Mouse (Mus musculus) stomach, postnatal 0 days (tissue): ENCODE data around the gene Gm21190. TPM values are rescaled to one million over a fixed set of nuclear protein-coding genes. Genes with fewer than 3 reads are reported as not detected.
"Not testable (repeated sequence)": the region's sequence is repeated elsewhere in the genome, so short reads cannot be mapped to it uniquely, and the experiment has no call there.

Experiments
- ATAC-seq: fragments of 200-750 bp; cut with Nextera tagmentation; 2 replicates; pipeline ENCODE4 v1.8.0; 2017; ENCODE audit not compliant: low FRiP score, low TSS enrichment
- DNase-seq: peaks from one replicate; pipeline ENCODE4 v3.0.0-alpha.2; 2016; ENCODE audit warnings: low spot score
- H3K27ac ChIP-seq: fragments of 300-500 bp; sonication (generic); replicated peaks from 2 replicates; pipeline ENCODE4 v1.5.1; 2014; ENCODE audit warnings: mild to moderate bottlenecking, control low read depth
- H3K27me3 ChIP-seq: fragments of 300-500 bp; sonication (generic); 2 replicates; pipeline ENCODE4 v1.6.1; 2014; ENCODE audit warnings: low read length; ENCODE audit not compliant: control insufficient read depth, insufficient read depth
- H3K36me3 ChIP-seq: fragments of 300-500 bp; sonication (generic); 2 replicates; pipeline ENCODE4 v1.6.1; 2014; ENCODE audit warnings: low read length, mixed read lengths; ENCODE audit not compliant: control insufficient read depth, insufficient read depth
- H3K4me1 ChIP-seq: fragments of 300-500 bp; sonication (generic); replicated peaks from 2 replicates; pipeline ENCODE4 v1.6.1; 2014; ENCODE audit warnings: antibody characterized with exemption; ENCODE audit not compliant: control insufficient read depth, insufficient read depth
- H3K4me2 ChIP-seq: fragments of 300-500 bp; sonication (generic); replicated peaks from 2 replicates; pipeline ENCODE4 v1.6.1; 2014; ENCODE audit warnings: low read depth, mild to moderate bottlenecking, control low read depth, moderate library complexity
- H3K4me3 ChIP-seq: fragments of 300-500 bp; sonication (generic); 2 replicates; pipeline ENCODE4 v1.5.1; 2014; ENCODE audit warnings: low read depth, low read length, control low read depth
- H3K9ac ChIP-seq: fragments of 300-500 bp; sonication (generic); 2 replicates; pipeline ENCODE4 v1.6.1; 2014; ENCODE audit warnings: mild to moderate bottlenecking, low read length, control low read depth, mixed read lengths
- H3K9me3 ChIP-seq: fragments of 300-500 bp; sonication (generic); 2 replicates; pipeline ENCODE4 v1.6.1; 2016; ENCODE audit warnings: low read length; ENCODE audit not compliant: control insufficient read depth
- CTCF ChIP-seq: IDR thresholded peaks from 2 replicates; pipeline ENCODE4 v1.5.1; 2016; ENCODE audit warnings: antibody characterized with exemption, low read depth, mild to moderate bottlenecking, moderate library complexity
- EP300 ChIP-seq: optimal IDR thresholded peaks from 2 replicates; pipeline ENCODE3; 2016; ENCODE audit warnings: antibody characterized with exemption
- WGBS: fragments of 180-500 bp; shearing (Covaris S2); extraction: QIAGEN DNeasy Blood & Tissue Kit; methylation state at CpG from one replicate; pipeline ENCODE4 v1.1.7; 2014; 5-methylcytosine and 5-hydroxymethylcytosine counted together
- polyA plus RNA-seq: library from polyadenylated mRNA; unstranded; fragments of >200 nt; fragmentation: Nextera tagmentation; extraction: Ambion mirVana; gene quantifications from 2 replicates; pipeline ENCODE4 v1.2.1, GENCODE M21; 2015

Gene Gm21190
- polyA plus RNA-seq, 1 experiment from 2014 or later: not detected

DNA sequence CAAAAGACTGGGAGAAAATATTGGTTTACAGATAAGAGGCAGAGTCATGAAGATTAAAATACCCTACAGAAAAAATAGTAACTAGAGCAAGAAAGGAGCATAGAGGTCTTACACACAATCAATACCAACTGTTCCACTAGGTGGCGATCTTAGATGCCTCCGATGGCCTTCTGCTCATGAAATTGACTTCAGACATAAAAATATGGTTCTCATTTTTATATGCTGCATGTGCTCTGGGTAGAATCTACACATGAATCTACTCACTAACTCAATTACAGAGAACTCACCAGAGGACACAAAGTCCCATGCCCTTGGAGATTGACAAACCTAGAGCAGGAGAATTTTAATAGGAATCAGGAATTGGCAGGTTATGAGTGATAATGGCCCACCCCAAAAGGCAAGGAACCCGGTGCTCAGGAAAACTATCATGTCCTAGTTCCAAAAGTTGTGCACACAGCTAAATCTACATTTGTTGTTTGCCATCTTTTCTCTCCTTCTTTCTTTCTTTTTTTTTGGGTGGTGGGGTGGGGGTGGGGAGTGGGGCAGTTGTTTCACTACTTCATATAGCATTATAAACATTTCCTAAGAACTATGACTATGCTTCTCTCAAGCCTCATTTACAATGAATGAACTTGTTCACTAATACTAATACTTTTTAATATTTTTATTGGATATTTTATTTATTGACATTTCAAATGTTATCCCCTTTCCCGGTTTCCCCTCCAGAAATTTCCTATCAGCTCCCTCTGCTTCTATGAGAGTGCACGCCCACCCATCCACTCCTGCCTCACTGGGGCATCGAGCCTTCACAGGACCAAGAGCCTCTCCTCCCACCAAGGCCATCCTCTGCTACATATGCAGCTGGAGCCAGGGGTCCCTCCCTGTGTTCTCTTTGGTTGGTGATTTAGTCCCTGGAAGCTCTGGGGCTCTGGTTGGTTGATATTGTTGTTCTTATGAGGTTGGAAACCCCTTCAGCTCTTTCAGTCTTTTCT is 20.3 kb downstream of the Gm21190 start:
- not testable (repeated sequence) for DNase-seq, H3K9me3 ChIP-seq, H3K27ac ChIP-seq, H3K27me3 ChIP-seq, H3K9ac ChIP-seq, H3K4me2 ChIP-seq, H3K4me1 ChIP-seq, H3K4me3 ChIP-seq, H3K36me3 ChIP-seq
- 0 out of 2 replicates have a peak, but pooled peaks have one; percentile 40 for ATAC-seq
- WGBS: 65% methylated on average over 6 of the region's 6 CpGs
- peak; percentile 50 for TF ChIP-seq CTCF

DNA sequence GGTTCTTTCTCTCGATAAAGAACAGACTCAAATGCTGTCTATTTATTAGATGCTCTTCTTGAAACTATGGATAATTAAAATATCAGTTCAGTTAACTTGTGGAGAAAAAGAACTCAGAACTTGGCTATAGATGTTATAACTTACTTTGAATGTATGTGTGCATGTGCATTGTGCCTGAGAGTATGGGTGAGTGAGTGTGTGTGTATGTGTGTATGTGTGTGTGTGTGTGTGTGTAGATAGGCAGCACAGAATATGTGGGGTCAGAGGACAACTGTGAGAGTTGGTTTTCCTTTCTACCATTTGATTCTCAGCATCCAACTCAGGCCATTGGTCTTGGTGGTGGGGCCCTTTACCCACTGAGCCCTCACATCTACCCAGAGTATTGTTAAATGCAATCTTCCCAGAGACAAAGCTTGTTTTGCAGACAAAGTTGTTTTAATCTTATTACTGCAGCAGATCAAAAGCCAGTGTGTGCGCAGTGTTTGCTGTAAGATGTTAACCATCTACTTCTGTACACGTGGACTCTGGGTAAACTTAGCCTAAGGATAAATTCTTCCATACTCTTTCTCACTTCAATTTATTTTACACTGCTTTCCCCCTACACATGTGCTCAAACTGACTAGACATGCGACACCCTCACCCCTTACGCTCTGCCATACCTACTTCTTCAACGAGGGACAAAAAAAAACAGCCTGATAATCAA is 21.1 kb downstream of the Gm21190 start:
- not testable (repeated sequence) for H3K36me3 ChIP-seq

DNA sequence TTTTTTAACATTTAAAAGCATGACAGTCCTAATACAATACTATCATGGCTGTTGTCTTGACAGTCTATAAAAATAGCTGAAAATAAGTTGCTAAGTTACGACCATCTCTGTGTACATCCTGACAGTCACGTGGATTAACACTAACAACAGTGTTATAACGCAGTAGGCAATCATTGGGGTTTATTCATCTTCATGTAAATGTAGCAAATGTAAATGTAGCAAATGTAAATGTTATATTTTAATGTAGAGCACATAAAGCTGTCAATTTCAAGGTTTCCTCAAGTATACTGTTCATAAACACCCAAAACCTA is 21.8 kb downstream of the Gm21190 start:
- ATAC-seq (no peak), DNase-seq (no peak)
- Histone ChIP-seq H3K27me3 (no peaks in the 10 kb centered on the region), H3K4me2 (no peak overlapping the region), H3K4me3 (no peak overlapping the region), H3K36me3 (no peaks in the 10 kb centered on the region), H3K9ac (no peak overlapping the region), H3K27ac (no peak overlapping the region), H3K9me3 (peaks cover 1% of the 10 kb centered on the region), H3K4me1 (no peaks in the 10 kb centered on the region)
- 67% methylated on average over 3 of the region's 3 CpGs for WGBS
- no peak for TF ChIP-seq EP300
- no peak for TF ChIP-seq CTCF

More for the DNA sequence above, 21.1 kb downstream of the Gm21190 start:
- H3K27me3 ChIP-seq, H3K4me1 ChIP-seq, H3K9ac ChIP-seq, DNase-seq, H3K4me3 ChIP-seq, H3K9me3 ChIP-seq, H3K27ac ChIP-seq, H3K4me2 ChIP-seq: not testable (repeated sequence)
- WGBS: 60% methylated on average over 6 of the region's 6 CpGs
- ATAC-seq: peak; percentile 71

DNA sequence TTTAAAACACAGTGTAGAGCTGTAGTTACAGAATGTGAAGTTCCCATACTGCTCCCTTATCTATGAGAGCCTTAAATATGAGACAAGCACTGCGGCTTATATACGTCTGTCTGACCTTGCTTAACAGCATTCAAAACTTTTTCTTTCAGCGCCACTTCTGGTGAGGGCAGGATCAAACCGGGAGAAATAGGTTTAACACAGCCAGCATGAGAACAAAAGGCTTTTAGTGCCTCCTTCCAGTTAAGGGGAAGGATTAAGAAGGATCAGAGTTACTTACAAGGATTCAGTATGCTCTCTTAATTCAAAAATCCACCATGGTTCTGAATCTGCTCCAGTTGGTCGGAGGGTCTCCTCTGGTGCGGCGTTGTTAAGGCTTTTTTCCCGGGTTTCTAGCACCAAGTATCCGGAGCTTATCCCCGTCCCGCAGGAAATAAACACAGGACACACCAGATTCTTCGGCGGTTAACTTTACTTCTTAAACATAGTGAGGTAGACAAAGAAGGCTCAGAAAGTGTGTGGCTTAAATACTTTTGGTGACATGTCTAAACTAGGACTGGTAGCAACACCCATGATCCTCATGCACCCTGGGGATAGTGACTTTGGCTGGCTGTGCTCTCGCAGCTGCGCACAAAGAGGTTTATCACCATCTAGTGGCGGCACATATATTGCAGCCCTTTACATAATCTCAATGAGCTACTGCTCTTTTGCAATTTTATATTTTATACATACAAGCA is 22.3 kb downstream of the Gm21190 start:
- Histone ChIP-seq H3K36me3 (no peaks in the 10 kb centered on the region), H3K4me2 (peak overlapping the region; percentile 21), H3K4me3 (no peak overlapping the region), H3K27ac (no peak overlapping the region), H3K9ac (no peak overlapping the region), H3K4me1 (no peaks in the 10 kb centered on the region), H3K9me3 (no peaks in the 10 kb centered on the region), H3K27me3 (no peaks in the 10 kb centered on the region)
- ATAC-seq: no peak
- peak; percentile 59 for DNase-seq
- WGBS: 47% methylated on average over 16 of the region's 16 CpGs
- peak; percentile 83 for TF ChIP-seq CTCF
- no peak for TF ChIP-seq EP300

DNA sequence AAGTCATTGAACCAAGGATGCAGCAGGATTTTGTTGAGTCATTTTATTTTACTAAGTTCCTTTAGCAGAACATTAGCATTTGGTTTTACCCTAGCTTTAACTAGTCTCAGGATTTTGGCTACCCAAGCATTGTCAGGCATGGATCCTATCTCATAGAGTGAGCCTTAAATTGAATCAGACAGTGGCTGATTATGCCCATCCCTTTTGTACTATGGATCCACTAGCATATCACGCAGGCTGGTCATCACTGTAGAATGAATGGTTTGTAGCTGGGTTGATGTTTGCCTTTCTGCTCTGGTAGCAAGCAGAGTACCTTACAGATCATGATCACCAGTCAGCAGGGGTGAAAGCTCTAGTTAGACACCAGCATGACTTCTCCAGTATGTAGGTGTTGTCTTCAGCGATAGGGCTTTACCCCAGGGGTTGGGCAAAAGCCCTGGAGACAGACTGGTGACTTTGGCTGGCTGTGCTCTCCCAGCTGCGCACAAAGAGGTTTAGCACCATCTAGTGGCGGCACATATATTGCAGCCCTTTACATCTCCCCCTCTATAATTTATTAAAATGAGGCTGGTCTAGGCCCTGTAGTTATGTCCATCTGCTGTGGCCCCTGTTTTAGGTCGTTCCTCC is 30.1 kb downstream of the Gm21190 start:
- ATAC-seq (peak; percentile 88), DNase-seq (peak; percentile 13)
- not testable (repeated sequence) for H3K36me3 ChIP-seq, H3K4me1 ChIP-seq, H3K9ac ChIP-seq, H3K9me3 ChIP-seq, H3K27me3 ChIP-seq, H3K27ac ChIP-seq, H3K4me2 ChIP-seq, H3K4me3 ChIP-seq
- peak; percentile 56 for TF ChIP-seq CTCF
- WGBS: 27% methylated on average over 5 of the region's 5 CpGs

DNA sequence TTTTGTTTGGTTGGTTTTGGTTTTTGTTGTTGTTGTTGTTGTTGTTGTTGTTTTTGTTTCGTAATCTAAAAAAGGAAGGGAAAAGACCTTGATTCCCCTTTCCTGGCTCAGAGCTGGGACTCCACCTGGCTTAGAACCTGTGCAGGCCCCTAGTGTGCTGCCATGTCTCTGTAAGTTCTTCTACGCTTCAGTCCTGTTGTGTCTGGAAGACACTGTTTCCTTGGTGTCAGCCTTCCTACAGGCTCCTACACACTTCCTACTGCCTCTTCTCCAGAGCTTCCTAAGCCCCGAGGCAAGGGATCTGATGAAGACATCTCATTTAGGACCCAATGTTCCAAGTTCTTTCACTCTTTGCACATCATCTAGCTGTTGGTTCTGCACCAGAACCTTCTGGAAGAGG is 30.7 kb downstream of the Gm21190 start:
- H3K27ac ChIP-seq, H3K9me3 ChIP-seq, H3K9ac ChIP-seq, H3K4me2 ChIP-seq, H3K4me1 ChIP-seq, DNase-seq, ATAC-seq, H3K27me3 ChIP-seq, H3K4me3 ChIP-seq, H3K36me3 ChIP-seq: not testable (repeated sequence)
- WGBS: 71% methylated on average over 3 of the region's 3 CpGs

DNA sequence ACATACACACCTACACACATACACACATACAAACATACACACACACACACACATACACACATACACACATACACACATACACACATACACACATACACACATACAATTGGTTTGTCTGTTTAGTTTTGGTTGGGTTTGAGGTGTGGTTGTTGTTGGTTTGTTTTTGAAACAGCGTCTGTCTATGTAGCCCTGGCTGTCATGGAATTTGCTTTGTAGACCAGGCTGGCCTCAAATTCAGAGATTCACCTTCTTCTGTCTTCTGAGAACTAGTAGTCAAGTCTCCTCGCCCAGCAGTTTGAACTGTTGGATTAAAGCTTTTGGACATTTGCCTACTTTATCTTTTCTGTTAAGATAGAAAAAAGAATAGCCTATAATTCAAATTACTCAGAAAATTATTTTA is 38.1 kb downstream of the Gm21190 start:
- H3K27ac ChIP-seq, H3K9me3 ChIP-seq, H3K4me1 ChIP-seq, H3K9ac ChIP-seq, H3K4me2 ChIP-seq, H3K36me3 ChIP-seq, DNase-seq, H3K27me3 ChIP-seq, H3K4me3 ChIP-seq: not testable (repeated sequence)
- ATAC-seq: peak; percentile 77
- 54% methylated on average over 2 of the region's 2 CpGs for WGBS
